Mouse (Mus musculus) lung, adult 2 months (tissue): ENCODE data around the gene Arntl.

Experiments
- CTCF ChIP-seq: fragments of 200-500 bp; IDR thresholded peaks from 2 replicates; pipeline ENCODE4 v1.5.1; 2011; ENCODE audit warnings: mild to moderate bottlenecking, low read length, control low read depth; ENCODE audit not compliant: insufficient read depth
- POLR2A ChIP-seq: fragments of 200-500 bp; IDR thresholded peaks from 2 replicates; pipeline ENCODE4 v1.6.1; 2011; ENCODE audit warnings: low read depth, mild to moderate bottlenecking, control low read depth, low read length, borderline replicate concordance; ENCODE audit errors: extremely low read depth

GRCm38 (mm10) chr7:113185056-113185455 lies 22.2 kb upstream of the Arntl start:
- TF ChIP-seq CTCF (no peak), POLR2A (no peak)
